Mouse (Mus musculus): ENCODE data around the gene Olfr1442.
"Not testable (repeated sequence)": the region's sequence is repeated elsewhere in the genome, so short reads cannot be mapped to it uniquely, and the experiment has no call there.

DNA sequence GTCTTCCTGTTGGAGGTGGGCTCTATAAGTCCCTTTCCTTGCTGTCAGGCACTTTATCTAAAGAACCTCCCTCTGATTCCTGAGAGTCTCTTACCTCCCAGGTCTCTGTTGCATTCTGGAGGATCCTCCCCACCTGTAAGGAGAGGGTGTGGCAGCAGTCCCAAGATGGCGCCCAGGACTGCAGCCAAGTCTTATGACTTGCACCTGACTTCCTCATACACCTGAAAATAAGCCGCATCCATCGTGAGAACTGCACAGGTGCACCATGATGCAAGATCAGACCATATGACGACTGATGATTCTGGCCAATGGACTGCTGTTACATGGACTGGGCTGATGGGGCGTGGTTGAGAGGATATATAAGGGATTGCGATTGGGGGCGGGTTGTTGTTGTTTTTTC, 51.4 kb downstream of the Olfr1442 start:
- TF ChIP-seq CTCF (IDR thresholded peaks at IDR 0.05; ENCODE audit: extremely low read depth, insufficient read depth, insufficient read length, insufficient replicate concordance); POLR2A (IDR thresholded peaks at IDR 0.05; ENCODE audit: low read depth, low read length): not testable (repeated sequence)
